Mouse (Mus musculus) stomach, postnatal 0 days (tissue): ENCODE results near the gene Agrp. TPM values are rescaled to one million over a fixed set of nuclear protein-coding genes. Genes with fewer than 3 reads are reported as not detected.

Experiments used
- ATAC-seq: fragments of 200-750 bp; cut with Nextera tagmentation; 2 replicates; pipeline ENCODE4 v1.8.0; 2017; ENCODE audit not compliant: low FRiP score, low TSS enrichment
- DNase-seq: peaks from one replicate; pipeline ENCODE4 v3.0.0-alpha.2; 2016; ENCODE audit warnings: low spot score
- H3K27ac ChIP-seq: fragments of 300-500 bp; sonication (generic); replicated peaks from 2 replicates; pipeline ENCODE4 v1.5.1; 2014; ENCODE audit warnings: mild to moderate bottlenecking, control low read depth
- H3K27me3 ChIP-seq: fragments of 300-500 bp; sonication (generic); 2 replicates; pipeline ENCODE4 v1.6.1; 2014; ENCODE audit warnings: low read length; ENCODE audit not compliant: control insufficient read depth, insufficient read depth
- H3K36me3 ChIP-seq: fragments of 300-500 bp; sonication (generic); 2 replicates; pipeline ENCODE4 v1.6.1; 2014; ENCODE audit warnings: low read length, mixed read lengths; ENCODE audit not compliant: control insufficient read depth, insufficient read depth
- H3K4me1 ChIP-seq: fragments of 300-500 bp; sonication (generic); replicated peaks from 2 replicates; pipeline ENCODE4 v1.6.1; 2014; ENCODE audit warnings: antibody characterized with exemption; ENCODE audit not compliant: control insufficient read depth, insufficient read depth
- H3K4me2 ChIP-seq: fragments of 300-500 bp; sonication (generic); replicated peaks from 2 replicates; pipeline ENCODE4 v1.6.1; 2014; ENCODE audit warnings: low read depth, mild to moderate bottlenecking, control low read depth, moderate library complexity
- H3K4me3 ChIP-seq: fragments of 300-500 bp; sonication (generic); 2 replicates; pipeline ENCODE4 v1.5.1; 2014; ENCODE audit warnings: low read depth, low read length, control low read depth
- H3K9ac ChIP-seq: fragments of 300-500 bp; sonication (generic); 2 replicates; pipeline ENCODE4 v1.6.1; 2014; ENCODE audit warnings: mild to moderate bottlenecking, low read length, control low read depth, mixed read lengths
- H3K9me3 ChIP-seq: fragments of 300-500 bp; sonication (generic); 2 replicates; pipeline ENCODE4 v1.6.1; 2016; ENCODE audit warnings: low read length; ENCODE audit not compliant: control insufficient read depth
- CTCF ChIP-seq: IDR thresholded peaks from 2 replicates; pipeline ENCODE4 v1.5.1; 2016; ENCODE audit warnings: antibody characterized with exemption, low read depth, mild to moderate bottlenecking, moderate library complexity
- EP300 ChIP-seq: optimal IDR thresholded peaks from 2 replicates; pipeline ENCODE3; 2016; ENCODE audit warnings: antibody characterized with exemption
- WGBS: fragments of 180-500 bp; shearing (Covaris S2); extraction: QIAGEN DNeasy Blood & Tissue Kit; methylation state at CpG from one replicate; pipeline ENCODE4 v1.1.7; 2014; 5-methylcytosine and 5-hydroxymethylcytosine counted together
- polyA plus RNA-seq: library from polyadenylated mRNA; unstranded; fragments of >200 nt; fragmentation: Nextera tagmentation; extraction: Ambion mirVana; gene quantifications from 2 replicates; pipeline ENCODE4 v1.2.1, GENCODE M21; 2015

The Agrp gene
- 0.45 and 0.98 TPM in 2 replicates for polyA plus RNA-seq

- peak within 1 kb of the TSS; percentile 95 for H3K4me2 ChIP-seq
- no peaks in the 10 kb centered on the region for H3K9me3 ChIP-seq
- no peaks in the 10 kb centered on the region for H3K4me1 ChIP-seq
- no peaks in the 10 kb centered on the region for H3K27me3 ChIP-seq
- DNase-seq (no peak), ATAC-seq (peak; percentile 9; the same call in 1 of the 2 replicates)
- H3K27ac ChIP-seq = peak within 1 kb of the TSS; percentile 100
- TF ChIP-seq EP300 (no peak), CTCF (peak; percentile 42; the same call in 1 of the 2 replicates)
- H3K36me3 ChIP-seq = no peaks in the 10 kb centered on the region
- H3K9ac ChIP-seq = peak within 1 kb of the TSS; percentile 99
- peak within 1 kb of the TSS; percentile 87 for H3K4me3 ChIP-seq
- under 1% methylated on average over 48 of the region's 63 CpGs for WGBS
These were observed at the start of gene Agrp for GRCm38 (mm10) chr8:105636963-105637510. TSS of gene Agrp (minus strand) at chr8:105637393.

GRCm38 (mm10) chr8:105686551-105686950 is 49.4 kb upstream of the Agrp start:
- TF ChIP-seq CTCF (no peak), EP300 (no peak)
- H3K27ac ChIP-seq = no peak overlapping the region
- H3K9ac ChIP-seq = no peak overlapping the region
- ATAC-seq (no peak), DNase-seq (no peak)
- no peak overlapping the region for H3K4me3 ChIP-seq
- H3K4me2 ChIP-seq = no peak overlapping the region
- H3K27me3 ChIP-seq = no peaks in the 10 kb centered on the region
- no peaks in the 10 kb centered on the region for H3K9me3 ChIP-seq
- H3K36me3 ChIP-seq = peaks cover 5% of the 10 kb centered on the region; the same call in 1 of the 2 replicates
- WGBS = 58% methylated on average over 6 of the region's 6 CpGs
- H3K4me1 ChIP-seq = no peaks in the 10 kb centered on the region

GRCm38 (mm10) chr8:105685796-105686308 is 48.7 kb upstream of the Agrp start, which contains the start of gene Carmil2:
TSS of gene Carmil2 (plus strand) at chr8:105686274.
- Histone ChIP-seq H3K9ac (no peak within 1 kb of the TSS), H3K27me3 (no peaks in the 10 kb centered on the region), H3K36me3 (peaks cover 9% of the 10 kb centered on the region), H3K4me2 (peak within 1 kb of the TSS; percentile 42), H3K4me1 (no peaks in the 10 kb centered on the region), H3K9me3 (no peaks in the 10 kb centered on the region), H3K4me3 (0 out of 2 replicates have a peak within 1 kb of the TSS, but pooled peaks have one; percentile 8), H3K27ac (no peak within 1 kb of the TSS)
- 7% methylated on average over 26 of the region's 26 CpGs for WGBS
- ATAC-seq = peak; percentile 47
- no peak for TF ChIP-seq EP300
- peak; percentile 85 for TF ChIP-seq CTCF
- DNase-seq = peak; percentile 71

- ATAC-seq = no peak
- no peaks in the 10 kb centered on the region for H3K27me3 ChIP-seq
- H3K9ac ChIP-seq = no peak overlapping the region
- TF ChIP-seq EP300 = no peak
- TF ChIP-seq CTCF = no peak
- H3K9me3 ChIP-seq = no peaks in the 10 kb centered on the region
- H3K4me1 ChIP-seq = no peaks in the 10 kb centered on the region
- DNase-seq = no peak
- H3K4me3 ChIP-seq = no peak overlapping the region
- no peak overlapping the region for H3K27ac ChIP-seq
- H3K36me3 ChIP-seq = peaks cover 14% of the 10 kb centered on the region
- no peak overlapping the region for H3K4me2 ChIP-seq
- 79% methylated on average over 7 of the region's 7 CpGs for WGBS
These were observed 48.1 kb upstream of the Agrp start for GRCm38 (mm10) chr8:105685325-105685724.

- Histone ChIP-seq H3K4me2 (no peak overlapping the region), H3K27ac (no peak overlapping the region), H3K27me3 (no peaks in the 10 kb centered on the region), H3K36me3 (peaks cover 31% of the 10 kb centered on the region), H3K9ac (no peak overlapping the region), H3K9me3 (no peaks in the 10 kb centered on the region), H3K4me3 (no peak overlapping the region), H3K4me1 (no peaks in the 10 kb centered on the region)
- ATAC-seq (no peak), DNase-seq (no peak)
- WGBS = 59% methylated on average over 1 of the region's 1 CpGs
- TF ChIP-seq EP300 = no peak
- peak; percentile 56 for TF ChIP-seq CTCF
These were observed 40.7 kb upstream of the Agrp start for GRCm38 (mm10) chr8:105677891-105678290.

GRCm38 (mm10) chr8:105661167-105661566 is 24.0 kb upstream of the Agrp start:
- peak; percentile 69 for TF ChIP-seq CTCF
- no peak for TF ChIP-seq EP300
- DNase-seq = no peak
- Histone ChIP-seq H3K36me3 (peaks cover 12% of the 10 kb centered on the region), H3K27me3 (no peaks in the 10 kb centered on the region), H3K27ac (no peak overlapping the region), H3K4me1 (no peaks in the 10 kb centered on the region), H3K9ac (no peak overlapping the region), H3K9me3 (no peaks in the 10 kb centered on the region), H3K4me2 (no peak overlapping the region), H3K4me3 (no peak overlapping the region)
- no peak for ATAC-seq
- WGBS = 70% methylated on average over 3 of the region's 3 CpGs
